Mouse (Mus musculus) testis, adult 10 weeks (tissue): ENCODE data around the gene Agpat2. TPM values are rescaled to one million over a fixed set of nuclear protein-coding genes. Genes with fewer than 3 reads are reported as not detected.

ENCODE experiments used
- polyA plus RNA-seq: library from polyadenylated mRNA; stranded (reverse); fragments of 350-450 nt; fragmentation: Illumina TruSeq; extraction: RNeasy Lipid Tissue Mini Kit (QIAGEN cat#74804); gene quantifications from one replicate; pipeline ENCODE4 v1.2.3, GENCODE M21; 2014; ENCODE audit warnings: low read depth, low replicate concordance

Agpat2 gene
- polyA plus RNA-seq = 10.6 TPM

DNA sequence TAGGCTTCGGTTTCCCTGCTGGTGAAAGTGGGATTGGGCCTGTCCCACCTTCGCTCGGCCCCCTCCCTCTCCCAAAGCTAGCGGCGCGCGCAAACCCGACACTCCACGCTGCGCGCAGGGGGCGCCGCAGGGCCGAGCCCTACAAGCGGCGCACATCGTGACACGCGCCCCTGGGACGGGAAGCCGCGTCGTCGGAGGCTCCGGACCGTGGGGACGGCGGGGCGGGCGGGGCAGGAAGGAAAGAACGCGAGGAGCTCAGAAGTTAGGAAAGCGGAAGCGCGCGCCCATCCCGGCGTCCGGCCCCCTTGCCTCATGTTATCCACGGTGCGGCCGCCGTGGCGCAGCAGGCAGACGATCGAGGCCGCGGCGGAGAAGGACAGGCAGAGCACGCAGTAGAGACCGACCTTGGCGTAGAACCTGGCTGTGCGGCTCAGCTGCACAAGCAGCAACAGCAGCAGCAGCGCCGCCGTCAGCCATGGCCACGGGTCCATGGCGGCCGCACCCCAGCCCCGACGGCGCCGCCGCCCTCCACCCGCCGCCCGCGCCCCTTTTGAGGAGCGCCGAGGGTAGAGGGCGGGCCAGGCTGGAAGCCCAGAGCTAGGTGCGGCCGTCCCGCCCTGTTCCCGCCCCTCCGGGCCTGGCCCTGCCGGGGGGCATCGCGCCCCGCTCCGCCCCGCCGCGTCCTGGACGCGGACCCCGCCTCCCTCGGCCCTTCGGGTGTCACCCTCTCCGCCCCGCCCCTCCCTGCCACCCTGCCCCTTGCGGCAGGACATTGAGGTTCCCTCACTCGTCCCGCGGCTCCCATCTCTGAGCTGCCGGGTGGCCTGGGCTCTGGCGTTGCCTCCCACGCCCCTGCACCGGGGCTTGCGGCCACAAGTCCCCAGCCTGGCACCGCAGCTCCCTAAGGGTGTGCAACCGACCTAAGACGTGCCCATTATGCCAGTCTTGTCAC, at the start of gene Agpat2:
Agpat2 (minus strand) TSS at position 698 of the 952 bp plus-strand sequence.

DNA sequence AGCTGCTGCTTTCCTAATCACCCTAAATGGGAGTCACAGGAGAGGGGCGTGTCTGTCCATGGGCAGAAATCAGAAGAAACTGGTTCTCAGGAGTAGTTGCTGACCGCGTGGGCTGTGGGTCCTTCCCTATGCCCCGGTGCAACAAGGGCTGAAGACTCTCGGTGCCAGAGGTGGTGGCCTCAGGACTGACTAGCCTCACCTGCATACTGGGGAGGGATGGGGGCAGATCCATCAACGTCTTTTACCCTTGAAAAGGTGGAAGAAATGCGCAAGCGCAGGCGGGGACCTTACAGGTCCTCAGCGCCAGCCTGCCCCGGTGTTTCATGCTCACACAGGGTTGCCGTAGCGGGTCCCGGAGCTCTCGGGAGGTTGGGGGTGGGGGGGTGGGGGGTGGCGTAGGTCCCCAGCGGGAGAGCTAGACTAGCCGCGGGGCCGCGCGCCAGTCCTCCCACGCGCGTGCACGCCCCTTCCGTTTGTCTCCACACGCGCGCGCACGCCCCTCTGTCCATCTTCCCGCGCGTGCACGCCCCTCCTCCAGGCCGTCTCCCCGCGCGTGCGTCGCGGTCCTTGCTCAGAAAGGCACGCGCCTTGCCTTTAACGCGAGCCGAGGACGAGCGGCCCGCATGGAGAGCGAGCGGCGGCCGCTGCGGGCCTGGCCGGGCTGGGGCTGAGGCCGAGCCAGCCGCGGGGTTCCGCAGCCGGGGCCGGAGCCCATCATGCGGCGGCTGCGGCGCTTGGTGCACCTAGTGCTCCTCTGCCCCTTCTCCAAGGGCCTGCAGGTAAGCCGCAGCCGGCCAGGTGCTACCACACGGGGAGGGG, 23.9 kb upstream of the Agpat2 start, which contains the start of gene Fam69b:
Fam69b (plus strand) TSS at position 537 of the 819 bp plus-strand sequence.

DNA sequence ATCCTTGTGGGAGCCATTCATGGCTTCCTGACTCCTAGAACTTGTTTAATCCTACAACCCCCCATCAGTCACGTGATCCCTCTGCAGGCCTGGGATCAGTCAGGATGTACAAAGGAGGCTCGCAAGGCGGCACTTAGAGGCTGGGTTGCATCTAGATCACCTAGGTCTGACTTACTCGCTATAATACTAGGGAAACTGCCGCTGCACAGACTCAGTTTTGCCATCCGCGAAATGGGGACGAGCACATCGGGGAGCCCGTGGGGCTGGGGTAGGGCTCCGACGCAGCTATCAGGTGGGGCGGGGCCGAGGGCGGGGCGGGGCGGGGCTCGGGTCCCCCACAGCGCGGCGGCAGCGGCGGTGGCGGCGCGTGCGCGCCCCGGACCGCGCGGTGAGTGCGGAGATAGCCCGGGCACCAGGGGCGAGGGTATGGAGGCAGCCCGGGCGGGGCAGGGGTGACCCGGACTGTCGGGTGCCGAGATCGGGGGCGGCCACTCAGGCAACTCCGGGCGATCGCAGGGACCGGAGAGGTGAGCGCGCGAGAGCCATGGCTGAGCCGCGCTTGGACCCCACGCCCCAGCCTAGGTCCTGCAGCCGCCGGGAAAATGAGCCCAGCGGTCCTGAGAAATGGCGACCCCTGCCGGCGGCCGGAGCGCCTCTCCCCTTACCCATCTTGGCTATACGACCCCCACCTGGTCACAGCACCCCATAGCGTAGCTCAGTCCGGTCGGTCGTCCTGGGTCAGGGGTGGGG, 17.7 kb downstream of the Agpat2 start, which contains the start of gene Gm20532:
Gm20532 (plus strand) TSS at position 346 of the 750 bp plus-strand sequence.

DNA sequence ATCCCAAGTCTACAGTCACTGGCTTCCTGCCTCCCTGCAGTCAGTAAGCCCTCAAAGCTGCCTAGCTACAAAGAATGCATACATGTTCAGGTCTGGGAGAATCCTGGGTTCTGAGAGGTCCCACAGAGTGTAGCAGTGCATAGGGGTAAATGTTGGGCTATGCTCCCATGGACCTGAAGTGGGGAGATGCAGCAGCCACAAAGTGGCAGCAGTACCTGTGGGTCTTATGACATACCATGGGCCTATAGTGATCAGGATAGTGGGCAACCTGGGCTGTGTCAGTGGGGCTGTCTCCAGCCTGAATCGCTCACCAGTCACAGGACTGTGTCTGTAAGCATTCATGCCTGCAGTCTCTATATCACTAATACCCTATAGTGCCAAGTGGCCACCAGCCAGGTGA, 24.5 kb downstream of the Agpat2 start, which contains the start of gene Egfl7:
Egfl7 (plus strand) TSS at position 301 of the 400 bp plus-strand sequence.

Other genes starting within 250 kb of the Agpat2 start
- gene Card9, start 243.5 kb downstream of the Agpat2 start, polyA plus RNA-seq = not detected
- gene Snapc4, start 223.8 kb downstream of the Agpat2 start, polyA plus RNA-seq = 8.1 TPM
- 164 TPM for gene Entr1, start 215.1 kb downstream of the Agpat2 start, polyA plus RNA-seq
- gene Pmpca, start 215.1 kb downstream of the Agpat2 start, polyA plus RNA-seq = 155 TPM
- gene Inpp5e, start 195.2 kb downstream of the Agpat2 start, polyA plus RNA-seq = 13.5 TPM
- gene Sec16a, start 159.2 kb downstream of the Agpat2 start, polyA plus RNA-seq = 44.7 TPM
- gene Notch1, start 87.8 kb downstream of the Agpat2 start, polyA plus RNA-seq = 0.17 TPM
- 3.1 TPM for gene Egfl7, start 24.4 kb downstream of the Agpat2 start, polyA plus RNA-seq
- gene Gm20532, start 17.8 kb downstream of the Agpat2 start, polyA plus RNA-seq = not detected
- not detected for gene Fam69b, start 24.0 kb upstream of the Agpat2 start, polyA plus RNA-seq
- gene Lcn4, start 66.9 kb upstream of the Agpat2 start, polyA plus RNA-seq = not detected